Mouse (Mus musculus) small intestine, adult 2 months (tissue): ENCODE data around the gene 1500015O10Rik. TPM values are rescaled to one million over a fixed set of nuclear protein-coding genes. Genes with fewer than 3 reads are reported as not detected.

Experiments used
- H3K27ac ChIP-seq: fragments of 200-500 bp; 2 replicates; pipeline ENCODE4 v1.5.1; 2012; ENCODE audit warnings: low read depth, low read length, control low read depth, inconsistent platforms; ENCODE audit not compliant: insufficient read depth
- H3K27me3 ChIP-seq: fragments of 200-500 bp; 2 replicates; pipeline ENCODE4 v1.6.1; 2012; ENCODE audit warnings: mild to moderate bottlenecking, moderate library complexity, low read length, inconsistent platforms; ENCODE audit not compliant: control insufficient read depth, insufficient read depth
- H3K36me3 ChIP-seq: fragments of 200-500 bp; 2 replicates; pipeline ENCODE4 v1.6.1; 2012; ENCODE audit warnings: mild to moderate bottlenecking, low read length, control low read depth, inconsistent platforms; ENCODE audit not compliant: control insufficient read depth, insufficient read depth
- H3K4me1 ChIP-seq: fragments of 200-500 bp; 2 replicates; pipeline ENCODE4 v1.6.1; 2012; ENCODE audit warnings: low read length, inconsistent platforms, mixed read lengths; ENCODE audit not compliant: control insufficient read depth, insufficient read depth, insufficient read length
- H3K4me3 ChIP-seq: fragments of 200-500 bp; 2 replicates; pipeline ENCODE4 v1.5.1; 2012; ENCODE audit warnings: low read depth, mild to moderate bottlenecking, control low read depth, inconsistent platforms, low read length, moderate library complexity
- CTCF ChIP-seq: fragments of 200-500 bp; IDR thresholded peaks from 2 replicates; pipeline ENCODE4 v1.5.1; 2012; ENCODE audit warnings: low read depth, mild to moderate bottlenecking, control low read depth, inconsistent platforms, low read length, moderate library complexity, mixed read lengths; ENCODE audit not compliant: insufficient replicate concordance, insufficient read length; ENCODE audit errors: extremely low read depth
- POLR2A ChIP-seq: fragments of 200-500 bp; IDR thresholded peaks from 2 replicates; pipeline ENCODE4 v1.6.1; 2012; ENCODE audit warnings: low read depth, mild to moderate bottlenecking, control low read depth, inconsistent platforms, low read length, moderate library complexity
- WGBS: fragments of 180-500 bp; shearing (Covaris S2); methylation state at CpG from one replicate; pipeline ENCODE4 v1.1.7; 2018; 5-methylcytosine and 5-hydroxymethylcytosine counted together
- polyA plus RNA-seq: library from polyadenylated mRNA; depleted of rRNA; stranded (reverse); fragments of >200 nt; gene quantifications from 2 replicates; pipeline ENCODE4 v1.2.3, GENCODE M21; 2012; rRNA removed

The 1500015O10Rik gene
- 0.37 TPM in 1 of 2 replicates, not detected in the other for polyA plus RNA-seq

DNA sequence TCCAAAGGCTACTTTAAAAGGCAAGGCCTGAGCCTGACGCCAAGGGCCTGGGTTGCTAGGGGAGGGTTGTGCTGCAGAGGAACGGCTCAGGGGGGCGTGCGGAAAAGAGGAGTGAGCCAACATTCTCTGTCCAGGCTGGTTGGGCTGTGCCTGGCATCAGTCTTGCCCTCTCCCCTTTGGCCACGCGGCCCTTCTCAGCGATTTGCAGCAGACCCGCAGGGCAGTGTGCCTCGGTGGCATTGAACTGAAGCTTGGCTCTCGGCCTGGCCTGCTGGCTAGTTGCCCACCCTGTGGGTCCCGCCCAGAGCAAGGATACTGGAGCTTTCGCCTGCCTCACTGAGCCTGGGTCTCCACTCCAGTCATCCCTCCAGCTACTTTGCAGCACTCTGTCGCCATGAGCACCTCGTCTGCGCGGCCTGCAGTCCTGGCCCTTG lies at the start of gene 1500015O10Rik:
Gene 1500015O10Rik, plus strand, starts transcription at position 112 of the 434 bp plus-strand sequence.
- no peaks in the 10 kb centered on the region for H3K4me1 ChIP-seq
- no peak for TF ChIP-seq CTCF
- TF ChIP-seq POLR2A, result no peak
- WGBS, result 59% methylated on average over 16 of the region's 16 CpGs
- no peaks in the 10 kb centered on the region for H3K36me3 ChIP-seq
- no peak within 1 kb of the TSS for H3K4me3 ChIP-seq
- no peaks in the 10 kb centered on the region for H3K27me3 ChIP-seq
- no peak within 1 kb of the TSS for H3K27ac ChIP-seq

DNA sequence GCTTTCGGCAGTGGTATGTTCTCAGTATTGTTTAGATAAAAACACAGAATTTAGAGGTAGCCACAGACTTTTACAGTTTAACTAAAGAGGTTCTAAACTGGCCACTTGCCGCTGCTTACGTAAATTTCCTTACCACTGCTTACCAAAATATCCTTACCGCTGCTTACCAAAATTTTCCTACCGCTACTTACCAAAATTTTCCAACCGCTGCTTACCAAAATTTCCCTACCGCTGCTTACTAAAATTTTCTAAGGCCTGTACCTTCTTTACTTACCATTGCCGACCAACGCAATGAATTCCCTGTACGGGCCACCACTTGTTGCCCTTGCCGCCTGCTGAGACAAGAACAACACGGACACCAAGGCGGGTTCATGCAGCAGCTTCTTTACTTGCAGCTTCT lies 40.4 kb upstream of the 1500015O10Rik start:
- no peaks in the 10 kb centered on the region for H3K36me3 ChIP-seq
- no peaks in the 10 kb centered on the region for H3K4me1 ChIP-seq
- H3K4me3 ChIP-seq, result no peak overlapping the region
- WGBS, result 90% methylated on average over 13 of the region's 13 CpGs
- TF ChIP-seq POLR2A (no peak), CTCF (no peak)
- no peaks in the 10 kb centered on the region for H3K27me3 ChIP-seq
- H3K27ac ChIP-seq, result no peak overlapping the region

GRCm38 (mm10) chr1:43690507-43690906 lies 39.9 kb upstream of the 1500015O10Rik start:
- Histone ChIP-seq H3K27ac (no peak overlapping the region), H3K36me3 (no peaks in the 10 kb centered on the region), H3K4me1 (no peaks in the 10 kb centered on the region), H3K4me3 (no peak overlapping the region), H3K27me3 (no peaks in the 10 kb centered on the region)
- TF ChIP-seq POLR2A, result no peak
- TF ChIP-seq CTCF, result no peak
- 95% methylated on average over 15 of the region's 15 CpGs for WGBS

DNA sequence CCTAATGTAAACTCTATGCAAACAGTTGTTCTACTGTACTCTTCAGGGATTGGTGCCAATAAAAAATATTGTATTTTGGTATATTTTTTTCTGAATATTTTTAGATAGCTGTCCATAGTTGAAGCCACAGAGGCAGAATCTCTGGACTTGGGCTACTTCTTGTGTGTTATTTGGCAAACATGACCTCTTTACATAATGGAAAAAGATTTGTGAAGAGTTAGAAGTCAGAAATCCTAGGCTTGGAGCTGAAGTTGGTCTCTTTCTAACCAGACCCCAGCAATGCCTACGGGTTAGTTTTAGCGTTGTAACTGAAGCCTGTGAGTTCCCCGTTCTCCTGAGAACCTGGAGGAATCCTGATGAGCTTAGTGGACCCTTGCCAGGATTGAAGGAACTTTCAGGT lies 36.3 kb upstream of the 1500015O10Rik start:
- H3K27ac ChIP-seq, result no peak overlapping the region
- no peak overlapping the region for H3K4me3 ChIP-seq
- H3K4me1 ChIP-seq, result no peaks in the 10 kb centered on the region
- H3K27me3 ChIP-seq, result no peaks in the 10 kb centered on the region
- TF ChIP-seq POLR2A (no peak), CTCF (no peak)
- no peaks in the 10 kb centered on the region for H3K36me3 ChIP-seq
- 66% methylated on average over 3 of the region's 3 CpGs for WGBS

GRCm38 (mm10) chr1:43694851-43695545 lies 35.4 kb upstream of the 1500015O10Rik start:
- no peaks in the 10 kb centered on the region for H3K27me3 ChIP-seq
- H3K36me3 ChIP-seq, result no peaks in the 10 kb centered on the region
- WGBS, result 22% methylated on average over 6 of the region's 6 CpGs
- no peaks in the 10 kb centered on the region for H3K4me1 ChIP-seq
- TF ChIP-seq POLR2A (no peak), CTCF (no peak)
- no peak overlapping the region for H3K4me3 ChIP-seq
- H3K27ac ChIP-seq, result no peak overlapping the region

- 18% methylated on average over 4 of the region's 4 CpGs for WGBS
- TF ChIP-seq CTCF (no peak), POLR2A (no peak)
- Histone ChIP-seq H3K27me3 (no peaks in the 10 kb centered on the region), H3K36me3 (no peaks in the 10 kb centered on the region), H3K4me1 (no peaks in the 10 kb centered on the region), H3K4me3 (no peak overlapping the region), H3K27ac (no peak overlapping the region)
Observed at GRCm38 (mm10) chr1:43698577-43699000, 31.8 kb upstream of the 1500015O10Rik start.

GRCm38 (mm10) chr1:43714841-43715240 lies 15.6 kb upstream of the 1500015O10Rik start:
- no peaks in the 10 kb centered on the region for H3K36me3 ChIP-seq
- H3K4me3 ChIP-seq, result no peak overlapping the region
- no peaks in the 10 kb centered on the region for H3K27me3 ChIP-seq
- H3K4me1 ChIP-seq, result no peaks in the 10 kb centered on the region
- no peak overlapping the region for H3K27ac ChIP-seq
- no peak for TF ChIP-seq POLR2A
- no peak for TF ChIP-seq CTCF
- WGBS, result 64% methylated on average over 2 of the region's 2 CpGs
